In genomic region chr7:43769636-43770035, GRCm38 (mm10) we compare ENCODE assay signal across 30 mouse cellular contexts. TPM values are rescaled to one million over a fixed set of nuclear protein-coding genes. Genes with fewer than 3 reads are reported as not detected.
A peak's percentile ranks its signal among the peaks of the same experiment; 100 is the strongest.
DNase-seq lines count a peak whose midpoint lies in the region; ATAC-seq and TF ChIP-seq lines count a peak whose summit lies in the region.
"Had no signal": no experiment of that assay in that cellular context is flagged by ENCODE, and none has a peak within 500 bp of the region (broad histone marks: within the 10 kb centered on the region; RNA-seq: fewer than 3 reads in every experiment).

No protein-coding gene starts in this region.

- peaks cover 4% of the 10 kb centered on the region for H3K4me1 ChIP-seq in forebrain, embryonic 10.5 days
- no peaks in the 10 kb centered on the region for H3K4me1 ChIP-seq in forebrain, postnatal 0 days (ENCODE audit: insufficient read depth)
- no peaks in the 10 kb centered on the region for H3K4me1 ChIP-seq in kidney, postnatal 0 days (replicated peaks; ENCODE audit: insufficient read depth, low read length)
- H3K4me1 ChIP-seq in neural tube, embryonic 15.5 days, result no peaks in the 10 kb centered on the region
- no peaks in the 10 kb centered on the region for H3K4me1 ChIP-seq in limb, embryonic 10.5 days
- H3K4me1 ChIP-seq: heart, embryonic 10.5 days; heart, embryonic 13.5 days; hindbrain, embryonic 12.5 days; hindbrain, embryonic 15.5 days had no signal

- ATAC-seq in forebrain, postnatal 0 days, result no peak
- 0 out of 2 replicates have a peak, but pooled peaks have one; percentile 29 for ATAC-seq in kidney, postnatal 0 days (replicated peaks; ENCODE audit: low FRiP score, low read depth)
- no peak for ATAC-seq in neural tube, embryonic 15.5 days (ENCODE audit: low FRiP score)
- no peak for ATAC-seq in megakaryocyte, adult 5-6 weeks (ENCODE audit: poor library complexity, severe bottlenecking)
- ATAC-seq: forebrain, embryonic 14.5 days; Patski had no signal

- DNase-seq in forebrain, embryonic 10.5 days (ENCODE audit: extremely low spot score, low spot score), result peak; percentile 7
- no peak for DNase-seq in forebrain, postnatal 0 days
- no peak for DNase-seq in kidney, postnatal 0 days (ENCODE audit: low spot score)
- no peak for DNase-seq in kidney, adult 18-20 months
- peak; percentile 2 for DNase-seq in neural tube, embryonic 10.5 days (ENCODE audit: extremely low spot score, low spot score)
- DNase-seq in limb, embryonic 10.5 days (ENCODE audit: low spot score), result peak; percentile 19
- DNase-seq: adrenal gland, postnatal 10 days; adrenal gland, postnatal 36 days; cerebellum, adult 18-20 months; cerebellum, adult 9-10 months; cerebellum, postnatal 14 days; gastrocnemius, postnatal 25 days had no signal

- no peaks in the 10 kb centered on the region for H3K27me3 ChIP-seq in forebrain, embryonic 10.5 days (ENCODE audit: poor library complexity, severe bottlenecking)
- no peaks in the 10 kb centered on the region for H3K27me3 ChIP-seq in forebrain, postnatal 0 days (ENCODE audit: insufficient read depth, low read length)
- no peaks in the 10 kb centered on the region for H3K27me3 ChIP-seq in kidney, postnatal 0 days (ENCODE audit: insufficient read depth, low read length)
- no peaks in the 10 kb centered on the region for H3K27me3 ChIP-seq in neural tube, embryonic 15.5 days (replicated peaks)
- no peaks in the 10 kb centered on the region for H3K27me3 ChIP-seq in limb, embryonic 10.5 days (ENCODE audit: low read depth, poor library complexity, severe bottlenecking)
- H3K27me3 ChIP-seq: heart, embryonic 13.5 days; hindbrain, embryonic 12.5 days; hindbrain, embryonic 15.5 days had no signal

- H3K36me3 ChIP-seq in forebrain, embryonic 10.5 days (replicated peaks), result no peaks in the 10 kb centered on the region
- H3K36me3 ChIP-seq in forebrain, postnatal 0 days (ENCODE audit: insufficient read depth), result no peaks in the 10 kb centered on the region
- H3K36me3 ChIP-seq in kidney, postnatal 0 days (ENCODE audit: insufficient read depth, low read length), result no peaks in the 10 kb centered on the region
- H3K36me3 ChIP-seq in neural tube, embryonic 15.5 days, result no peaks in the 10 kb centered on the region
- H3K36me3 ChIP-seq in limb, embryonic 10.5 days, result no peaks in the 10 kb centered on the region
- H3K36me3 ChIP-seq: heart, embryonic 10.5 days; heart, embryonic 13.5 days; hindbrain, embryonic 12.5 days; hindbrain, embryonic 15.5 days had no signal

- TF ChIP-seq CTCF in forebrain, postnatal 0 days (IDR thresholded peaks at IDR 0.05; ENCODE audit: low read depth), result no peak
- TF ChIP-seq CTCF in kidney, postnatal 0 days (IDR thresholded peaks at IDR 0.05; ENCODE audit: low read depth), result no peak

- no peak overlapping the region for H3K27ac ChIP-seq in forebrain, embryonic 10.5 days
- no peak overlapping the region for H3K27ac ChIP-seq in forebrain, postnatal 0 days (ENCODE audit: low read depth, low read length)
- H3K27ac ChIP-seq in kidney, postnatal 0 days, result no peak overlapping the region
- no peak overlapping the region for H3K27ac ChIP-seq in neural tube, embryonic 15.5 days (replicated peaks)
- no peak overlapping the region for H3K27ac ChIP-seq in limb, embryonic 10.5 days
- H3K27ac ChIP-seq: heart, adult 2 months; heart, embryonic 10.5 days; heart, embryonic 13.5 days; hindbrain, embryonic 12.5 days; hindbrain, embryonic 15.5 days had no signal

- H3K9me3 ChIP-seq in forebrain, embryonic 10.5 days, result peaks cover 3% of the 10 kb centered on the region; the same call in 1 of the 2 replicates
- H3K9me3 ChIP-seq in forebrain, postnatal 0 days (ENCODE audit: low read length), result no peaks in the 10 kb centered on the region
- H3K9me3 ChIP-seq in kidney, postnatal 0 days (replicated peaks; ENCODE audit: low read length), result no peaks in the 10 kb centered on the region
- H3K9me3 ChIP-seq in neural tube, embryonic 15.5 days (replicated peaks), result no peaks in the 10 kb centered on the region
- H3K9me3 ChIP-seq in limb, embryonic 10.5 days (replicated peaks), result no peaks in the 10 kb centered on the region
- H3K9me3 ChIP-seq: heart, embryonic 13.5 days; hindbrain, embryonic 12.5 days; hindbrain, embryonic 15.5 days had no signal

- no peak overlapping the region for H3K9ac ChIP-seq in forebrain, postnatal 0 days
- H3K9ac ChIP-seq in kidney, postnatal 0 days (ENCODE audit: low read depth, low read length), result no peak overlapping the region
- no peak overlapping the region for H3K9ac ChIP-seq in neural tube, embryonic 15.5 days (replicated peaks)
- H3K9ac ChIP-seq: heart, embryonic 13.5 days; hindbrain, embryonic 12.5 days; hindbrain, embryonic 15.5 days had no signal

- no peak overlapping the region for H3K4me2 ChIP-seq in forebrain, postnatal 0 days (ENCODE audit: low read depth)
- no peak overlapping the region for H3K4me2 ChIP-seq in kidney, postnatal 0 days (ENCODE audit: low read length)
- H3K4me2 ChIP-seq in neural tube, embryonic 15.5 days, result no peak overlapping the region
- H3K4me2 ChIP-seq: heart, embryonic 13.5 days; hindbrain, embryonic 12.5 days; hindbrain, embryonic 15.5 days had no signal

- H3K4me3 ChIP-seq in forebrain, embryonic 10.5 days, result no peak overlapping the region
- H3K4me3 ChIP-seq in forebrain, postnatal 0 days (ENCODE audit: low read depth, low read length), result no peak overlapping the region
- H3K4me3 ChIP-seq in kidney, postnatal 0 days (replicated peaks; ENCODE audit: low read depth, low read length), result no peak overlapping the region
- no peak overlapping the region for H3K4me3 ChIP-seq in neural tube, embryonic 15.5 days (replicated peaks)
- no peak overlapping the region for H3K4me3 ChIP-seq in limb, embryonic 10.5 days
- H3K4me3 ChIP-seq: heart, adult 2 months; heart, embryonic 10.5 days; heart, embryonic 13.5 days; hindbrain, embryonic 12.5 days; hindbrain, embryonic 15.5 days had no signal

- WGBS in forebrain, embryonic 10.5 days, result 91% methylated on average over 8 of the region's 8 CpGs
- 93% methylated on average over 8 of the region's 8 CpGs for WGBS in forebrain, postnatal 0 days
- 91% methylated on average over 8 of the region's 8 CpGs for WGBS in kidney, postnatal 0 days
- 97% methylated on average over 8 of the region's 8 CpGs for WGBS in neural tube, embryonic 15.5 days
- WGBS in limb, embryonic 10.5 days, result 95% methylated on average over 8 of the region's 8 CpGs

RNA-seq across cellular contexts. Expression of gene Klk12, which starts 0.9 kb away (rescaled TPM):
- polyA plus RNA-seq in forebrain, embryonic 10.5 days (2016; fragmentation: Nextera tagmentation; extraction: Ambion mirVana), result not detected in 2 replicates
- not detected in 2 replicates for total RNA-seq in forebrain, postnatal 0 days (2014; rRNA removed)
- polyA plus RNA-seq in forebrain, postnatal 0 days (2015; fragmentation: Nextera tagmentation; extraction: Ambion mirVana), result not detected in 2 replicates
- not detected in 2 replicates for polyA plus RNA-seq in kidney, postnatal 0 days (2015; fragmentation: Nextera tagmentation; extraction: Ambion mirVana)
- polyA plus RNA-seq in neural tube, embryonic 15.5 days (2015; fragmentation: Nextera tagmentation; extraction: Ambion mirVana), result not detected in 2 replicates
- polyA plus RNA-seq in limb, embryonic 10.5 days (2016; fragmentation: Nextera tagmentation; extraction: Ambion mirVana), result not detected in 2 replicates
- total RNA-seq in megakaryocyte, adult 5-6 weeks (2015), result not detected in 2 replicates
- total RNA-seq in megakaryocyte, adult 5-6 weeks (2017), result not detected in 2 replicates
- total RNA-seq: adrenal gland, adult 18-20 months; adrenal gland, postnatal 10 days; adrenal gland, postnatal 36 days; ES-E14; gastrocnemius, adult 8-10 months; gastrocnemius, postnatal 25 days; heart, adult 2 months; heart, postnatal 25 days; hematopoietic stem cell, adult 5-6 weeks had no signal
- polyA plus RNA-seq: embryonic facial prominence, embryonic 11.5 days; forebrain, embryonic 11.5 days; gonadal fat pad, adult 2 months; heart, adult 2 months; heart, embryonic 10.5 days; heart, embryonic 13.5 days; heart, embryonic 16.5 days; hindbrain, embryonic 12.5 days; hindbrain, embryonic 15.5 days; Patski had no signal

RNA-seq across cellular contexts. Expression of gene Klk11, which starts 4.8 kb away (rescaled TPM):
- 0.11 TPM in 1 of 2 replicates, not detected in the other for polyA plus RNA-seq in forebrain, embryonic 10.5 days (2016; fragmentation: Nextera tagmentation; extraction: Ambion mirVana)
- total RNA-seq in forebrain, postnatal 0 days (2014; rRNA removed), result not detected in 2 replicates
- 0.15 TPM in 1 of 2 replicates, not detected in the other for polyA plus RNA-seq in forebrain, postnatal 0 days (2015; fragmentation: Nextera tagmentation; extraction: Ambion mirVana)
- polyA plus RNA-seq in kidney, postnatal 0 days (2015; fragmentation: Nextera tagmentation; extraction: Ambion mirVana), result 0.18 TPM in 1 of 2 replicates, not detected in the other
- polyA plus RNA-seq in neural tube, embryonic 15.5 days (2015; fragmentation: Nextera tagmentation; extraction: Ambion mirVana), result 0.33 TPM in 1 of 2 replicates, not detected in the other
- polyA plus RNA-seq in limb, embryonic 10.5 days (2016; fragmentation: Nextera tagmentation; extraction: Ambion mirVana), result 0.13 and 0.33 TPM in 2 replicates
- not detected in 2 replicates for total RNA-seq in megakaryocyte, adult 5-6 weeks (2015)
- not detected in 2 replicates for total RNA-seq in megakaryocyte, adult 5-6 weeks (2017)
- total RNA-seq: adrenal gland, adult 18-20 months; adrenal gland, postnatal 36 days; gastrocnemius, postnatal 25 days; heart, postnatal 25 days; hematopoietic stem cell, adult 5-6 weeks had no signal
- polyA plus RNA-seq: embryonic facial prominence, embryonic 11.5 days; forebrain, embryonic 11.5 days; forebrain, embryonic 14.5 days; gonadal fat pad, adult 2 months; heart, embryonic 10.5 days; heart, embryonic 13.5 days; Patski had no signal

RNA-seq across cellular contexts. Expression of gene Klk10, which starts 11.2 kb away (rescaled TPM):
- polyA plus RNA-seq in forebrain, embryonic 10.5 days (2016; fragmentation: Nextera tagmentation; extraction: Ambion mirVana), result 0.11 and 0.43 TPM in 2 replicates
- total RNA-seq in forebrain, postnatal 0 days (2014; rRNA removed), result 0.23 TPM in 1 of 2 replicates, not detected in the other
- 0.18 and 0.30 TPM in 2 replicates for polyA plus RNA-seq in forebrain, postnatal 0 days (2015; fragmentation: Nextera tagmentation; extraction: Ambion mirVana)
- 0.46 and 0.51 TPM in 2 replicates for polyA plus RNA-seq in kidney, postnatal 0 days (2015; fragmentation: Nextera tagmentation; extraction: Ambion mirVana)
- polyA plus RNA-seq in neural tube, embryonic 15.5 days (2015; fragmentation: Nextera tagmentation; extraction: Ambion mirVana), result 0.10 and 0.51 TPM in 2 replicates
- polyA plus RNA-seq in limb, embryonic 10.5 days (2016; fragmentation: Nextera tagmentation; extraction: Ambion mirVana), result 0.20 and 0.25 TPM in 2 replicates
- not detected in 2 replicates for total RNA-seq in megakaryocyte, adult 5-6 weeks (2015)
- not detected in 2 replicates for total RNA-seq in megakaryocyte, adult 5-6 weeks (2017)
- total RNA-seq: hematopoietic stem cell, adult 5-6 weeks had no signal
- polyA plus RNA-seq: Patski had no signal

RNA-seq across cellular contexts. Expression of gene Klk9, which starts 22.1 kb away (rescaled TPM):
- not detected in 2 replicates for polyA plus RNA-seq in forebrain, embryonic 10.5 days (2016; fragmentation: Nextera tagmentation; extraction: Ambion mirVana)
- not detected in 2 replicates for total RNA-seq in forebrain, postnatal 0 days (2014; rRNA removed)
- polyA plus RNA-seq in forebrain, postnatal 0 days (2015; fragmentation: Nextera tagmentation; extraction: Ambion mirVana), result not detected in 2 replicates
- 0.08 and 0.18 TPM in 2 replicates for polyA plus RNA-seq in kidney, postnatal 0 days (2015; fragmentation: Nextera tagmentation; extraction: Ambion mirVana)
- 0.23 TPM in 1 of 2 replicates, not detected in the other for polyA plus RNA-seq in neural tube, embryonic 15.5 days (2015; fragmentation: Nextera tagmentation; extraction: Ambion mirVana)
- 0.09 TPM in 1 of 2 replicates, not detected in the other for polyA plus RNA-seq in limb, embryonic 10.5 days (2016; fragmentation: Nextera tagmentation; extraction: Ambion mirVana)
- total RNA-seq in megakaryocyte, adult 5-6 weeks (2015), result not detected in 2 replicates
- not detected in 2 replicates for total RNA-seq in megakaryocyte, adult 5-6 weeks (2017)
- total RNA-seq: adrenal gland, adult 18-20 months; adrenal gland, postnatal 10 days; adrenal gland, postnatal 36 days; gastrocnemius, adult 8-10 months; gastrocnemius, postnatal 25 days; heart, adult 2 months; heart, postnatal 25 days; hematopoietic stem cell, adult 5-6 weeks had no signal
- polyA plus RNA-seq: embryonic facial prominence, embryonic 11.5 days; forebrain, embryonic 11.5 days; forebrain, embryonic 14.5 days; gonadal fat pad, adult 2 months; heart, embryonic 10.5 days; hindbrain, embryonic 12.5 days; Patski had no signal

RNA-seq across cellular contexts. Expression of gene Klk8, which starts 27.7 kb away (rescaled TPM):
- polyA plus RNA-seq in forebrain, embryonic 10.5 days (2016; fragmentation: Nextera tagmentation; extraction: Ambion mirVana), result 12.6 and 12.8 TPM in 2 replicates
- total RNA-seq in forebrain, postnatal 0 days (2014; rRNA removed), result 8.4 and 13.4 TPM in 2 replicates
- polyA plus RNA-seq in forebrain, postnatal 0 days (2015; fragmentation: Nextera tagmentation; extraction: Ambion mirVana), result 10.4 TPM in 2 replicates
- polyA plus RNA-seq in kidney, postnatal 0 days (2015; fragmentation: Nextera tagmentation; extraction: Ambion mirVana), result 23.1 and 26.8 TPM in 2 replicates
- 12.6 and 15.5 TPM in 2 replicates for polyA plus RNA-seq in neural tube, embryonic 15.5 days (2015; fragmentation: Nextera tagmentation; extraction: Ambion mirVana)
- polyA plus RNA-seq in limb, embryonic 10.5 days (2016; fragmentation: Nextera tagmentation; extraction: Ambion mirVana), result 13.7 and 16.4 TPM in 2 replicates
- 10.4 and 13.7 TPM in 2 replicates for total RNA-seq in megakaryocyte, adult 5-6 weeks (2015)
- total RNA-seq in megakaryocyte, adult 5-6 weeks (2017), result 5.0 and 10.2 TPM in 2 replicates
- polyA plus RNA-seq: Patski had no signal

Comparison
In these comparisons a context has a peak if more than half of its experiments do, and no peak if none do; other contexts are left out.
1. DNase-seq: peak in forebrain, embryonic 10.5 days (single experiment), neural tube, embryonic 10.5 days (single experiment) and limb, embryonic 10.5 days (single experiment); none in forebrain, postnatal 0 days (single experiment), kidney, postnatal 0 days (single experiment) and kidney, adult 18-20 months (single experiment).